Mouse (Mus musculus): ENCODE measurements around the gene Chfr.

DNA sequence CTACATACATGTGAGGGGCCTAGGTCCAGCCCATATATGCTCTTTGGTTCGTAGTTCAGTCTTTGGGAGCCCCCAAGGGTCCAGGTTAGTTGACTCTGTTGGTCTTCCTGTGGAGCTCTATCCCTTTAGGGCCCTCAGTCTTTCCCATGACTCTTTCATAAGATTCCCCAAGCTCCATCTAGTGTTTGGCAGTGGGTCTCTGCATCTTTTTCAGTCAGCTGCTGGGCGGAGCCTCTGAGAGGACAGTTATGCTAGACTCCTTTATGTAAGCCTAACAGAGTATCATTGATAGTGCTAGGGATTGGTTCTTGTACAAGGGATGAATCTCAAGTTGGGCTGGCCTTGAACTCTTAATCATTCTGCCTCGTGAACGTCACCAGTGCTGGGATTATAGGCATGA, 84.7 kb downstream of the Chfr start:
- no peak for TF ChIP-seq CTCF (IDR thresholded peaks at IDR 0.05; ENCODE audit: low read depth)
- TF ChIP-seq EP300 (IDR thresholded peaks at IDR 0.05; ENCODE audit: low read depth): no peak
